Mouse (Mus musculus) gastrocnemius, postnatal 10 days (tissue): ENCODE data around the gene B9d2. TPM values are rescaled to one million over a fixed set of nuclear protein-coding genes. Genes with fewer than 3 reads are reported as not detected.

Source experiments
- DNase-seq: peaks from one replicate; pipeline ENCODE4 v3.0.0; 2021; ENCODE audit warnings: mixed read lengths
- total RNA-seq, 2 experiments: library from RNA; stranded (reverse); gene quantifications; 2 replicates each; pipeline ENCODE4 v1.2.3; 2021

Gene B9d2
- total RNA-seq, 2 experiments from 2014 or later = 10.5 to 10.9 TPM

GRCm38 (mm10) chr7:25674719-25675300, 5.8 kb upstream of the B9d2 start, which contains the start of gene Tmem91:
TSS of gene Tmem91 (minus strand) at chr7:25675166.
- DNase-seq = no peak

GRCm38 (mm10) chr7:25675405-25675804, 5.2 kb upstream of the B9d2 start:
- DNase-seq = no peak

DNA sequence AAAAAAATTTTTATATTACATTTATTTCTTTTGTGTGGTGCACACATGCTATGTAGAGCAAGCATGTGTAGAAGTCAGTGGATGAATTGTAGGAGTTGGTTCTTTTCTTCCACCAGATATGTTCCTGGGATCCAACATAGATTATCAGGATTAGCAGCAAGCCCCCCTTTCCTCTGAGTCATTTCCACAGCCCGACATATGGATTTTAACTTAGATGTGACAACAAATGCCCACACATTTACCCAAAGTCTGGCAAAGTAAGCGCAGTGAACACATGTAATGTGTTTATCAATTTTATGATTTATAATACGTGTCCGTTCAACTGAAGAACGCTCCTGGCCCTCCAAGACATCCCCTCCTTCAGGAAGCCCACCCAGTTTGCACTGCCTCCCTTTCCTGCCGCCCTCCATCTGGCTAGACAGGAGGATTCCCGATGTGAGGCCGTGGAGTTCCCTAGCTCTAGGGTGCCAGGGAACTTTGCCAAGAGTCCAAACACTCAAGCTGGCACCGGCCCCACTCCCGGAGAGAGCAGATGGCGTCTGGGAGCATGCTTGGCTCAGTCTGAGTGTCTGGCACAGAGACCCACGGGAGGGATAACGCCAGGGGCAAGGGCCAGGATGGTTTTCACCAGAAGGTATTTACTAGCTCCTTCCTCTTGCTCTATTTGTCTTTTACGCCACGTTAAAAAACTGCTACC, 4.3 kb upstream of the B9d2 start:
- peak; percentile 84 for DNase-seq

- DNase-seq = no peak
These were observed 3.6 kb upstream of the B9d2 start for GRCm38 (mm10) chr7:25677013-25677412.

- no peak for DNase-seq
These were observed 609 bp upstream of the B9d2 start for GRCm38 (mm10) chr7:25679971-25680370.

- no peak for DNase-seq
These were observed 1.0 kb downstream of the B9d2 start for GRCm38 (mm10) chr7:25681341-25682231.

DNA sequence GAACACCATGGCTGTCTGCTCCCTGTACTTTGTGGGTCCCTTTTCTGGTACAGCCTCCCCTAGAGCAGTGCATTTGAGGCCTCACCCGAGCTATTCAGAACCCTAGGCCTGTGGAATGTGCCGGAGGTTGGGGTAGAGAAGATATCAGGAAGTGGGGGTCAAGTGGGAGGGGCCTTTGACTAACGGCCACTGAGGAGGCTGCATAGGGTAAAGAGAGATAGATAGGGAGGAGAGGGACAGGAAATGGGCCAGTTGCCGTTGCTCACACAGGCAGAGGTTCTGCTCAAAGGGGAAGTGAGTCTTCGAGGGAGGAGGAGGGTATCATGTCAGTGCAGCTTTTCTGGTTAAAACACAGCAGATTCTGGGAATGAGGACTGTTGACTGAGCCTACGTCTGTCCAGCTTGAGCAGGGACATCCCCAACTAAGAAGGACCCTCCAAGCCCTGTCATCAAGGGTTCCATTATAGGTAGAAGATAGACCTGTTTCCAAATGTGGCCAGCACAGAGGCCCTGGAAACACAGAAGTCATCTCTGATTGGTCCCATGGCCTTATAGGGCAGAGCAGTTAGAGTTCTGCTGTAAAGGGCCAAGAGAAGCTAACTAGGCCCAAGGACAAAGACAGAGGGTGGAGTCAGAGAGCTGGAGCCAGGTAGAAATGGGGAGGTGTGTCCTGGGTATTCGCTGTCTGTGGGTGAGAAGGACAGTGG, 3.0 kb downstream of the B9d2 start:
- no peak for DNase-seq

GRCm38 (mm10) chr7:25684659-25685058, 4.1 kb downstream of the B9d2 start:
- DNase-seq = no peak

GRCm38 (mm10) chr7:25685926-25686470, 5.4 kb downstream of the B9d2 start:
- DNase-seq = no peak

GRCm38 (mm10) chr7:25686680-25687531, 6.3 kb downstream of the B9d2 start, which contains the start of gene Tgfb1:
TSS of gene Tgfb1 (plus strand) at chr7:25687002.
- DNase-seq = peak; percentile 72

DNA sequence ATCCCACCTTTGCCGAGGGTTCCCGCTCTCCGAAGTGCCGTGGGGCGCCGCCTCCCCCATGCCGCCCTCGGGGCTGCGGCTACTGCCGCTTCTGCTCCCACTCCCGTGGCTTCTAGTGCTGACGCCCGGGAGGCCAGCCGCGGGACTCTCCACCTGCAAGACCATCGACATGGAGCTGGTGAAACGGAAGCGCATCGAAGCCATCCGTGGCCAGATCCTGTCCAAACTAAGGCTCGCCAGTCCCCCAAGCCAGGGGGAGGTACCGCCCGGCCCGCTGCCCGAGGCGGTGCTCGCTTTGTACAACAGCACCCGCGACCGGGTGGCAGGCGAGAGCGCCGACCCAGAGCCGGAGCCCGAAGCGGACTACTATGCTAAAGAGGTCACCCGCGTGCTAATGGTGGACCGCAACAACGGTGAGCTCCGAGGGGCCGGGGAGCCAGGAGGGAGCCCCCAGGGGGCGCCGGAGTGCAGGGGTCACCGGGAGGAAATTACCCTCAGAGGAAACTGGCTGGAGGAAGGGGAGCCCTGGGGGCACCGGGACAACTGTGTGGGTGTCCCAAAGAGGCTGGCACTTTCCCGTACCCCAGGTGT, 7.3 kb downstream of the B9d2 start:
- peak; percentile 57 for DNase-seq

DNA sequence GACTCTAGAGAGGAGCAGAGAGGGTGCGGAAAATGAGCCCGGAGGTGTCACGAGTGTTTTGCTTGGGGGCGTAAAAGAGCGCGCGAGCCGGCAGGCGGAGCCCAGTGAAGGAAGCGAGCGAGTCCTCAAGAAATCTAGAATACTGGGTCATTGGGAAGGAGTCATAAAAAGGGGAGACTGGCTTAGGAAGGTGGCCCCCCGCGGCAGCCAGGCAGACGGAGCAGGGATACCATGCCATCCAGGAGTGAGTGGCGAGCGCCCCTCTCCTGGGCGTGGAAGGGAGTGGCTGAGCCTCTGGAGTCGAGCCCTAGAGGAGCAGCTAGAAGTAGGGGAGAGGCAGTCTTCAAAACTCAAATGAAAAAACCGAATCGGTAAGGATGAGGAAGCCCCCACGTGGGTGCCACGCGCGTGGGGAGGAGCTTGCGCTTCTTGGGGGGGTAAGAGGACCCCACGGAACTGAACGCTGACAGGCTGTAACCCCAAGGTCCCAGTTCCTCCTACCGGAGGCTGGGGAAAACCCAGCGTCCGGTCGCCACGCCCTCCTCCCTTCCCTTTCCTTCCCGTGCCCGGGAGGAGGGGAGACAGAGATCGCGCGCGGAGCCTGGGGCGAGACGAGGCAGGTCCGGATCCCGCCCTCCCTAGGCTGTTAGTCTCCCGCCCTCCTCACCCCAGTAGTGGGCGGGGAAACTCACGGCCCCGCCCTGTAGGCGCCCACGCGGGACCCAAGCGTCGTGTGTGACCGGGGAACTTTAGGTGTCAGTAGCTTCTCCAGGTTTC, 8.4 kb downstream of the B9d2 start:
- DNase-seq = peak; percentile 60

DNA sequence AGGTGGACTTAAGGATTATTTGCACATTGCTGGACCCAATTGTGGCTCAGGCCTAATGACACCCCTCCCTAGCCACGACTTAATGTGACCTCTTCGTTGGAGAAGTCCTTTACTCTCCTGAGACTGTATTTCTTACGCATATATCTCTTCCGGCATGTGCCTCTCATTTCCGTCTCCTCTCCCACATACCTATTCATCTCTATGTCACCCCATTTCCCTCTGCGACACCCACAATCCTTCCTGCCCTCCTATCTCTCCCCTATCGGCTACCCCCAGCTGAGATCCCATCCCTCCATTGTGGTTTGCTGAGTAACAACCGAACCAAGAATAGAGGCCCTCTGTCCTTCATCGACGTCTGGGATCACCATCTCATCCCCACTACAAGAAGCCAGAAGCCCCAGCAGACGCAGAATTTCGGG, 9.0 kb downstream of the B9d2 start:
- DNase-seq = no peak

DNA sequence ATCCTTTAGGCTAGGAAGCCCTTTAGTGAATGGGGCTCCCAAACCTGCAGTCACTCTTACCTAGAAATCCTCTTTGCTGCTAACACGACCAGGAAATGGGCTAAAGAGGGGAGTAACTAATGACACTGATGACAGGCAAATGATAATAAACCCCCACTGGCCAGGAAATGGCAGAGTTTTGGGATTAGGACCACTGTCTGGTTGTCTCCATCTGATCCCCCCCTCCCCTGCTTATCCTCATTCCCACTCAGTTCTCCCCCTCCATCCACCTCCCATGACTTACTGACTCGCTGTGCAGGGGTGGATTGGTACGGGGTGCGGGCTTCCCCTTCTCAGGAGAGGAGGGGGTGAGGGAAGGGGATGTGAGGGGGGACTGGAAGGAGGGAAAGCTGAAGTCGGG, 9.5 kb downstream of the B9d2 start:
- no peak for DNase-seq

GRCm38 (mm10) chr7:25694104-25694503, 13.5 kb downstream of the B9d2 start:
- no peak for DNase-seq

DNA sequence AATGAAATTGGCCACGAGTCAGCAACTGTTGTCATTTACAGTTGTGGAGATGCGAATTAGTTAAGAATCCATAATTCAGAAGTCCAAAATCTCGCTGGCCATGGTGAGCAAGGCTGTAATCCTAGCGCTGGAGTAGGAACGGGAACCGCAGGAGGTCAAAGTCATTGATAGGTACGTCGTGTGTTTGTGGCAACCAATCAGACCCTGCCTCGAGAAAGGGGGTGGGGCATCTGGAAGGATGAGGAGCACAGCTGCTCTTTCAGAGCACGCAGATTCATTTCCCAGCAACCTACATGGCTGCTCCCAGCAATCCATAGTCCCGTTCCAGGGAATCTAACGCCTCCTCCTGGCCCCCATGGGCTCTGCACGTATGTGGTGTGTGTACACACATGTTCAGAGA, 19.3 kb downstream of the B9d2 start:
- no peak for DNase-seq

DNA sequence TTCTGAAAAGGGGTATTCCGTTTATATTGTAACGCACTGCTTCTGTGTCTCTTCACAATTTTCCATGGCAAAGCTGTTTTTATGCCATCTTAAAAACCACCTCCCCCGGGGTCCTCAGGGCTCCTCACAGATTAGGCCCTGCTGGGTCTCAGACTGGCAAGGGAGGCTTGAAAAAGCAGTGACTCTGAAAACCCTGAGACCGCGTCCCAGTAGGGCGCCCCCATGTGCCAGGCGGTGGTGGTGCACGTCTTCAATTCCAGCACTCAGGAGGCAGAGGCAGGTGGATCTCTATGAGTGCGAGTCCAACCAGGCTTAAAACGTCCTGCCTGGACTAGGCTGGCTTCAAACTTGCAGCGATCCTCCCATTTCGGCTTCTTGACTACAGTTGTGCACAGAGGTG, 20.2 kb downstream of the B9d2 start:
- no peak for DNase-seq

DNA sequence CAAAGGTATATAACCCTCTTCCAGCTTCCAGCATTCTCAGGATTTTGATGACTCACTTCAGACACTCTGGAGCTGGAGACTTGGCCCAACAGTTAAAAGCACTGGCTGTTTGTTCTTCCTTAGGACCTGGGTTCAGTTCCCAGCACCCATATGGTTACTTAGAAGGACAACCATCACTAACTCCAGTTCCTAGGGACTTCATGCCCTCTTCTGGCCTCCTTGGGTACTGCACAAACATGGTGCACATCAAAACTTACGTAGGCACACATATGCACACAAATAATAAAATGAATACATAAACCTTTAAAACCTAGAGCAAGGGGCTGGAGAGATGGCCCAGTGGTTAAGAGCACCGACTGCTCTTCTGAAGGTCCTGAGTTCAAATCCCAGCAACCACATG, 21.8 kb downstream of the B9d2 start:
- no peak for DNase-seq

DNA sequence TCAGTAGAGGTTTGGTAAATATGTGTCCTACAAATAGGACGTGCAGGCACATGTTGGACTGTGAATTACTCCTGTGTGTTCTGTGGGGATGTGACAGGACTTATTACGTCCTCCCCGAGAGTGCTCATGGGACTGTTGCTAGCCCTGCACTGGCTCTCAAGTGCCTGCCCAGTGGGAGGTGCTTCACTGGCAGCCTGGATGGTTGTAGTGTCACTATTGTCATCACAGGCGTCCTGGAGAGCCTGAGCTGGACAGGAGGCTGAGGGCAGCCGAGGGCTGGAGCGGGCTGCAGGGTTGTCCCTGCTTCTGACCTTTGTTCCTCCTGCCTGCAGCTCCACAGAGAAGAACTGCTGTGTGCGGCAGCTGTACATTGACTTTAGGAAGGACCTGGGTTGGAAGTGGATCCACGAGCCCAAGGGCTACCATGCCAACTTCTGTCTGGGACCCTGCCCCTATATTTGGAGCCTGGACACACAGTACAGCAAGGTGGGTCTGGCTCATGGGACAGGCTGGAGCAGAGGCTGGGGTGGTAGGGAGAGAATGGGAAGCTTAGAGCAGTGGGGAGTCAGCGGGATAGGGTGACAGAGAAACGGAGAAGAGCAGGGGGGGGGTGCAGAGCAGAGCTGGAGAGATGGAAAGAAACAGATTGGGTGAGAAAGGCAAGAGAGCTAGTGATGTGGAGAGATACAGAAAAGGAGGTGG, 23.4 kb downstream of the B9d2 start:
- DNase-seq = no peak
